Mouse (Mus musculus) megakaryocyte progenitor cell, adult 5-6 weeks (primary cell): ENCODE results near the gene Txndc12. TPM values are rescaled to one million over a fixed set of nuclear protein-coding genes. Genes with fewer than 3 reads are reported as not detected.

Experiments
- total RNA-seq, 2 experiments: library from RNA; stranded (forward) in 1 of 2; stranded (reverse) in 1 of 2; fragments of 157-497, 149-512 nt in 1 of 2; fragments of 200-1000 nt in 1 of 2; gene quantifications; 2 replicates each; pipeline versions ENCODE4 v1.2.3 to v1.2.4; 2015 to 2017

The Txndc12 gene
- total RNA-seq, 2 experiments from 2014 or later = 75.3 to 88.7 TPM

Other genes starting within 250 kb of the Txndc12 start
- 16.8 and 18.6 TPM in 2 replicates for gene Cc2d1b, start 214.7 kb upstream of the Txndc12 start, total RNA-seq (2015)
- gene Cc2d1b, start 214.7 kb upstream of the Txndc12 start, total RNA-seq (2017) = 28.3 and 44.0 TPM in 2 replicates
- gene 3110021N24Rik, start 115.0 kb upstream of the Txndc12 start, total RNA-seq (2015) = not detected in 2 replicates
- gene 3110021N24Rik, start 115.0 kb upstream of the Txndc12 start, total RNA-seq (2017) = not detected in 2 replicates
- gene Zfyve9, start 53.8 kb upstream of the Txndc12 start, total RNA-seq (2015) = 0.15 and 0.90 TPM in 2 replicates
- gene Zfyve9, start 53.8 kb upstream of the Txndc12 start, total RNA-seq (2017) = 0.33 and 0.41 TPM in 2 replicates
- 92.8 and 111 TPM in 2 replicates for gene Btf3l4, start 987 bp upstream of the Txndc12 start, total RNA-seq (2015)
- 68.1 and 77.3 TPM in 2 replicates for gene Btf3l4, start 987 bp upstream of the Txndc12 start, total RNA-seq (2017)
- gene Kti12, start 13.2 kb downstream of the Txndc12 start, total RNA-seq (2015) = 43.7 and 55.5 TPM in 2 replicates
- gene Kti12, start 13.2 kb downstream of the Txndc12 start, total RNA-seq (2017) = 28.8 and 29.2 TPM in 2 replicates
- gene A730015C16Rik, start 14.0 kb downstream of the Txndc12 start, total RNA-seq (2015) = 0.22 and 0.46 TPM in 2 replicates
- 0.37 and 0.71 TPM in 2 replicates for gene A730015C16Rik, start 14.0 kb downstream of the Txndc12 start, total RNA-seq (2017)
- 0.30 TPM in 1 of 2 replicates, not detected in the other for gene Rab3b, start 44.5 kb downstream of the Txndc12 start, total RNA-seq (2015)
- not detected in 2 replicates for gene Rab3b, start 44.5 kb downstream of the Txndc12 start, total RNA-seq (2017)
- gene Nrd1, start 166.1 kb downstream of the Txndc12 start, total RNA-seq (2015) = 122 and 166 TPM in 2 replicates
- gene Nrd1, start 166.1 kb downstream of the Txndc12 start, total RNA-seq (2017) = 98.6 and 103 TPM in 2 replicates